In the genomic region with DNA sequence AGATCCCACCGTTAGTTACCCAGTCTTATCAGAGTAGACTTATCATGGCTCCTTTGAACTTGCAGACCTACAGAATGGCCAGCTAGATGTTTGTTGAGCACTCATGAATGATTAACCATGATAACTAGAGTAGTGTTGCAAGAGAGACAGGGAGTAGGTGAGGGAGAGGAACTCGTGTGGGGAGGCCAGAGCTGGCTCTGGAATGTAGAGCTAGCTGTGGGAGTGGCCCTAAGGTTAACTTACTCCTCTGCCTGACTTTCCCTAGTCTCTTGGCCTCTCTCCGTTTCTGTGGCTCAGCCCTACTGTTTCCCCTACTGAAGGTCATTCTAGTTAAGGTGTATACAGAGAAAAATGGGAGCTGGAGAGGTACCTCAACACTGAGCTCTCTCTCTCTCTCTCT, we compare ENCODE assay signal across 13 mouse cellular contexts. TPM values are rescaled to one million over a fixed set of nuclear protein-coding genes. Genes with fewer than 3 reads are reported as not detected.
DNase-seq lines count a peak whose midpoint lies in the region; ATAC-seq and TF ChIP-seq lines count a peak whose summit lies in the region.
"Had no signal": no experiment of that assay in that cellular context is flagged by ENCODE, and none has a peak within 500 bp of the region (broad histone marks: within the 10 kb centered on the region; RNA-seq: fewer than 3 reads in every experiment).

No protein-coding gene starts in this region.

- H3K27me3 ChIP-seq in Patski: no peaks in the 10 kb centered on the region
- H3K27me3 ChIP-seq in lung, postnatal 0 days (replicated peaks; ENCODE audit: insufficient read depth, low read length): no peaks in the 10 kb centered on the region
- H3K27me3 ChIP-seq in neural tube, embryonic 15.5 days (replicated peaks): no peaks in the 10 kb centered on the region

- CTCF ChIA-PET in Patski (lab: Charles Lee): interaction anchor here (0.7 to 1.2 kb wide), 3 partner anchors 10 to 21 kb away, joined by 3 read pairs; no protein-coding TSS in a partner anchor

- TF ChIP-seq CTCF in Patski (IDR thresholded peaks at IDR 0.05): no peak
- no peak for TF ChIP-seq CTCF in lung, postnatal 0 days (IDR thresholded peaks at IDR 0.05)

- H3K9ac ChIP-seq in lung, postnatal 0 days (replicated peaks; ENCODE audit: low read depth): no peak overlapping the region
- no peak overlapping the region for H3K9ac ChIP-seq in neural tube, embryonic 15.5 days (replicated peaks)

- POLR2A ChIA-PET in Patski (lab: Charles Lee): no interaction called here

- in situ Hi-C loops in Patski (cut with MboI; ENCODE audit: low pct_unique_long_range_greater_than_20kb): no loop called here

- no peak overlapping the region for H3K27ac ChIP-seq in lung, postnatal 0 days (ENCODE audit: low read length)
- no peak overlapping the region for H3K27ac ChIP-seq in neural tube, embryonic 15.5 days (replicated peaks)
- H3K27ac ChIP-seq: macrophage had no signal

- peak; percentile 69 for ATAC-seq in Patski
- ATAC-seq in lung, postnatal 0 days: peak; percentile 94
- no peak for ATAC-seq in neural tube, embryonic 15.5 days (ENCODE audit: low FRiP score)
- ATAC-seq in activated CD4-positive, CD25-positive, alpha-beta regulatory T cell, adult 4 months: no peak

- peak; percentile 42; the same call in 1 of the 2 replicates for TF ChIP-seq EP300 in lung, postnatal 0 days (IDR thresholded peaks at IDR 0.05)

- H3K4me3 ChIP-seq in lung, postnatal 0 days (ENCODE audit: low read depth, low read length): no peak overlapping the region
- no peak overlapping the region for H3K4me3 ChIP-seq in neural tube, embryonic 15.5 days (replicated peaks)

- WGBS in lung, postnatal 0 days: 16% methylated on average over 3 of the region's 3 CpGs
- 70% methylated on average over 3 of the region's 3 CpGs for WGBS in neural tube, embryonic 15.5 days

- no peaks in the 10 kb centered on the region for H3K36me3 ChIP-seq in lung, postnatal 0 days (ENCODE audit: insufficient read depth, low read length)
- H3K36me3 ChIP-seq in neural tube, embryonic 15.5 days: no peaks in the 10 kb centered on the region

- H3K4me2 ChIP-seq in lung, postnatal 0 days (replicated peaks; ENCODE audit: low read depth, low read length): no peak overlapping the region
- H3K4me2 ChIP-seq in neural tube, embryonic 15.5 days: no peak overlapping the region

- DNase-seq in Patski (ENCODE audit: low read depth, low spot score): no peak
- DNase-seq in kidney, adult 18-20 months: peak; percentile 41
- peak; percentile 38 to 60 for DNase-seq in kidney, postnatal 4 days
- DNase-seq in lung, postnatal 0 days (ENCODE audit: low spot score): peak; percentile 95
- no peak for DNase-seq in spleen, postnatal 4 days (ENCODE audit: low spot score in 2 of 2)
- no peak for DNase-seq in adrenal gland, adult 8-10 months
- DNase-seq: adrenal gland, adult 2 months; heart, postnatal 14 days; thymus, adult 2 months had no signal

- H3K4me1 ChIP-seq in lung, postnatal 0 days (ENCODE audit: insufficient read depth, low read depth, low read length): 0 out of 2 replicates have a peak, but pooled peaks cover 2% of the 10 kb centered on the region
- peaks cover 8% of the 10 kb centered on the region for H3K4me1 ChIP-seq in neural tube, embryonic 15.5 days

- H3K9me3 ChIP-seq in lung, postnatal 0 days (ENCODE audit: low read length): no peaks in the 10 kb centered on the region
- no peaks in the 10 kb centered on the region for H3K9me3 ChIP-seq in neural tube, embryonic 15.5 days (replicated peaks)

RNA-seq across cellular contexts. Expression of a gene that starts 28.5 kb away (rescaled TPM):
- 0.05 TPM for polyA plus RNA-seq in Patski (2021)
- polyA plus RNA-seq in lung, postnatal 0 days (2015; fragmentation: Nextera tagmentation; extraction: Ambion mirVana): 4.1 and 4.5 TPM in 2 replicates
- polyA plus RNA-seq in neural tube, embryonic 15.5 days (2015; fragmentation: Nextera tagmentation; extraction: Ambion mirVana): 3.4 and 3.5 TPM in 2 replicates
- under 1 TPM; 0.12 to 0.22 TPM for polyA plus RNA-seq in activated CD4-positive, CD25-positive, alpha-beta regulatory T cell, adult 4 months (2017; shearing (Covaris generic))
- total RNA-seq in adrenal gland, adult 8-10 months (2022): 1 to 10 TPM in 2 of 4 experiments, under 1 TPM in 2; 0.73 to 1.2 (median 0.94) TPM
- polyA plus RNA-seq: C2C12 had no signal

Comparison
In these comparisons a context has a peak if more than half of its experiments do, and no peak if none do; other contexts are left out.
1. ATAC-seq: peak in Patski (single experiment) and lung, postnatal 0 days (single experiment); none in neural tube, embryonic 15.5 days (single experiment) and activated CD4-positive, CD25-positive, alpha-beta regulatory T cell, adult 4 months (single experiment).
2. DNase-seq: peak in kidney, adult 18-20 months (single experiment), kidney, postnatal 4 days (2 of 2) and lung, postnatal 0 days (single experiment); none in Patski (single experiment), spleen, postnatal 4 days (0 of 2) and adrenal gland, adult 8-10 months (single experiment).